Mouse (Mus musculus): ENCODE measurements around the gene Lrrc36. TPM values are rescaled to one million over a fixed set of nuclear protein-coding genes. Genes with fewer than 3 reads are reported as not detected.

Lrrc36 gene
- total and polyA plus RNA-seq, 3 experiments = 0.19 to 0.34 (median 0.26) TPM

DNA sequence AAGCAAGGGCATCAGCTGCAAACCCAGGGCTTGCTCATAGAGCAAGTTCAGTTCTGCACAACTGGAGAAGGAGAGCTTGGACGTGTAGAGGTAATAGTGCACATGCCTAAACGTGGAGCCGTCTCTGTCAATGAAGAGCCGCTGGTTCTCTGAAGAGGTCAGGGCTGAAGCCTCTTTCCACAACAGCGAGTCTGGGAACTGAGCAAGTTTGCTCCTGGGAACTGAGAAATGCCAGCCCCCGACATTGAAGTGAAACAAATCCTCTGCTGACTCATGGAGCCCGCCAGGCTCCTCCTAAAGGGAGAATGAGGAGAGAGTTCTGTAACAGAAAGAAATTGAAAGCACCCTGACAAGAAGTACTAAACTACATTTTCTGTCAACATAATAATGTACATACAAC lies 5.0 kb upstream of the Lrrc36 start:
- Histone ChIP-seq H3K27me3 (replicated peaks) (no peaks in the 10 kb centered on the region), H3K4me1 (ENCODE audit: control insufficient read depth in 1 of 2, insufficient read depth in 2 of 2) (no peaks in the 10 kb centered on the region; a peak in 1 of 4 replicates), H3K27ac (ENCODE audit: insufficient read depth, low read depth) (no peak overlapping the region), H3K79me2 (replicated peaks; ENCODE audit: control insufficient read depth, extremely low read depth, insufficient read depth, poor library complexity, severe bottlenecking) (no peaks in the 10 kb centered on the region), H3K9me3 (replicated peaks; ENCODE audit: low read length) (no peaks in the 10 kb centered on the region), H3K36me3 (replicated peaks in 1 of 2; ENCODE audit: control insufficient read depth in 1 of 2, insufficient read depth in 1 of 2, low read length in 1 of 2) (no peaks in the 10 kb centered on the region), H3K4me2 (ENCODE audit: insufficient read depth, low read depth, poor library complexity, severe bottlenecking) (no peak overlapping the region), H3K4me3 (replicated peaks in 1 of 3; ENCODE audit: low read depth in 2 of 3, low read length in 2 of 3, poor library complexity in 1 of 3) (no peak overlapping the region), H3K9ac (ENCODE audit: insufficient read depth, low read depth) (no peak overlapping the region)
- dilution Hi-C loops (cut with MboI; ENCODE audit: extremely low pct_ligation_motif_present, extremely low pct_unique_long_range_greater_than_20kb, low sequenced_read_pairs) = no loop called here
- TF ChIP-seq MXI1 (IDR thresholded peaks at IDR 0.05; ENCODE audit: low read depth, low read length) = no peak
- TF ChIP-seq NELFE (IDR thresholded peaks at IDR 0.05; ENCODE audit: low read depth, low read length) = no peak
- TF ChIP-seq GABPA (IDR thresholded peaks at IDR 0.05; ENCODE audit: insufficient replicate concordance, low read depth, low read length) = no peak
- no peak for TF ChIP-seq ZKSCAN1 (IDR thresholded peaks at IDR 0.05; ENCODE audit: borderline replicate concordance, low read depth, low read length)
- no peak for TF ChIP-seq CHD1 (IDR thresholded peaks at IDR 0.05; ENCODE audit: low read depth, low read length)
- no peak for TF ChIP-seq TCF12 (IDR thresholded peaks at IDR 0.05; ENCODE audit: low read depth, low read length)
- no peak for TF ChIP-seq UBTF (IDR thresholded peaks at IDR 0.05; ENCODE audit: low read depth, low read length)
- TF ChIP-seq E2F4 (IDR thresholded peaks at IDR 0.05; ENCODE audit: insufficient replicate concordance, low read depth, low read length) = no peak
- TF ChIP-seq ZC3H11A (IDR thresholded peaks at IDR 0.05; ENCODE audit: low read depth, low read length) = no peak
- TF ChIP-seq CHD2 (IDR thresholded peaks at IDR 0.05; ENCODE audit: low read length) = no peak
- TF ChIP-seq PAX5 (IDR thresholded peaks at IDR 0.05; ENCODE audit: low read length) = no peak
- TF ChIP-seq USF2 (conservative IDR thresholded peaks at IDR 0.05; ENCODE audit: low read depth, low read length) = no peak
- TF ChIP-seq SMC3 (IDR thresholded peaks at IDR 0.05; ENCODE audit: low read depth, low read length) = no peak
- DNase-seq (ENCODE audit: extremely low read depth) = no peak
- in situ Hi-C loops (cut with MboI; ENCODE audit: low pct_ligation_motif_present, low pct_unique_long_range_greater_than_20kb, low sequenced_read_pairs) = no loop called here

DNA sequence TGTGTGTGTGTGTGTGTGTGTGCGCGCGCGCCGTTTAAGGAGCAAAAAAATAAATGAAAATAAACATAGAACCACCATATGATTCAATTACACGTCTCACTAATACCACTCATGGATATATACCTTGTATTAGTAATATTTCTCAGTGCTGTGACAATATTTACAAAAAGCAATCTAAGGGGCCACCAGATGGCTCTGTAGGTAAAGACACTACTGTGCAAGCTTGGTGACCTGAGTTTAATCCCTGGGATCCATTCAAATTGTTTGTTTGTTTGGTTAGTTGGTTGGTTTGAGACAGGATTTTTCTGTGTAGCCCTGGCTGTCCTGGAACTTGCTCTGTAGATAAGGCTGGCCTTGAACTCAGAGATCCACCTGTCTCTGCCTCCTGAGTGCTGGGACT lies 3.4 kb upstream of the Lrrc36 start:
- TF ChIP-seq TBP (conservative IDR thresholded peaks at IDR 0.05; ENCODE audit: low read depth, low read length) = no peak
- Histone ChIP-seq H3K4me1 (ENCODE audit: control insufficient read depth in 1 of 2, insufficient read depth in 2 of 2) (no peaks in the 10 kb centered on the region), H3K4me2 (ENCODE audit: insufficient read depth, low read depth, poor library complexity, severe bottlenecking) (no peak overlapping the region), H3K79me2 (replicated peaks; ENCODE audit: control insufficient read depth, extremely low read depth, insufficient read depth, poor library complexity, severe bottlenecking) (no peaks in the 10 kb centered on the region), H3K9ac (ENCODE audit: insufficient read depth, low read depth) (no peak overlapping the region), H3K36me3 (replicated peaks in 1 of 2; ENCODE audit: control insufficient read depth in 1 of 2, insufficient read depth in 1 of 2, low read length in 1 of 2) (no peaks in the 10 kb centered on the region), H3K9me3 (replicated peaks; ENCODE audit: low read length) (peaks cover 2% of the 10 kb centered on the region), H3K27ac (ENCODE audit: insufficient read depth, low read depth) (no peak overlapping the region), H3K4me3 (replicated peaks in 1 of 3; ENCODE audit: low read depth in 2 of 3, low read length in 2 of 3, poor library complexity in 1 of 3) (no peak overlapping the region), H3K27me3 (replicated peaks) (peaks cover 2% of the 10 kb centered on the region)
- no peak for DNase-seq (ENCODE audit: extremely low read depth)
- in situ Hi-C loops (cut with MboI; ENCODE audit: low pct_ligation_motif_present, low pct_unique_long_range_greater_than_20kb, low sequenced_read_pairs) = no loop called here
- dilution Hi-C loops (cut with MboI; ENCODE audit: extremely low pct_ligation_motif_present, extremely low pct_unique_long_range_greater_than_20kb, low sequenced_read_pairs) = no loop called here

DNA sequence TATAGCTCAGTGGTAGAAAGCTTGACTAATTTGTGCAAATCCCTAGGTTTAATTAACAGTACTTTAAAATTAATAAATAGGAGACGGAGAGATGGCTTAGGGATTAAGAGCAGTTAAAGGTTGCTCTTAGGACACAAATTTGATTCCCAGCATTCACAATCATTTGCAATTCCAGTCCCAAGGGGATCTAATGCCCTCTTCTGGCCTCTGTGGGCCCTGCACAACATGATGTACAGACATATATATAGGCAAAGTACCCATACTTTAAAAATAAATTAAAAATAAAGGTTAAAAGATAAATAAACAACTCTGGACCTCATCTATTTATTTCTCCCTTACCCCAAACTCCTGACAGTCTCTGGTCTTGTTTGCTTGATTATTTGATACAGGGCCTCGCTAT lies 5.6 kb downstream of the Lrrc36 start:
- no peak for TF ChIP-seq BHLHE40 (IDR thresholded peaks at IDR 0.05; ENCODE audit: low read depth, low read length)
- TF ChIP-seq NELFE (IDR thresholded peaks at IDR 0.05; ENCODE audit: low read depth, low read length) = no peak
- TF ChIP-seq CTCF (conservative IDR thresholded peaks at IDR 0.05 in 1 of 2, IDR thresholded peaks at IDR 0.05 in 1 of 2; ENCODE audit: low read depth in 2 of 2, low read length in 2 of 2) = peak in 1 of 2 experiments; percentile 56; a peak in 2 of 4 replicates
- no peak for TF ChIP-seq ELF1 (IDR thresholded peaks at IDR 0.05; ENCODE audit: low read depth, low read length)
- TF ChIP-seq ZMIZ1 (IDR thresholded peaks at IDR 0.05; ENCODE audit: low read depth, low read length) = no peak
- TF ChIP-seq RAD21 (IDR thresholded peaks at IDR 0.05; ENCODE audit: low read depth, low read length) = peak; percentile 36
- peak; percentile 44 for TF ChIP-seq SMC3 (IDR thresholded peaks at IDR 0.05; ENCODE audit: low read depth, low read length)
- no peak for TF ChIP-seq E2F4 (IDR thresholded peaks at IDR 0.05; ENCODE audit: insufficient replicate concordance, low read depth, low read length)
- TF ChIP-seq PAX5 (IDR thresholded peaks at IDR 0.05; ENCODE audit: low read length) = no peak
- TF ChIP-seq IRF4 (IDR thresholded peaks at IDR 0.05; ENCODE audit: low read depth, low read length) = no peak
- in situ Hi-C loops (cut with MboI; ENCODE audit: low pct_ligation_motif_present, low pct_unique_long_range_greater_than_20kb, low sequenced_read_pairs) = no loop called here

More for the DNA sequence above, 5.6 kb downstream of the Lrrc36 start:
- Histone ChIP-seq H3K27ac (ENCODE audit: insufficient read depth, low read depth) (no peak overlapping the region), H3K9me3 (replicated peaks; ENCODE audit: low read length) (peaks cover 4% of the 10 kb centered on the region), H3K79me2 (replicated peaks; ENCODE audit: control insufficient read depth, extremely low read depth, insufficient read depth, poor library complexity, severe bottlenecking) (no peaks in the 10 kb centered on the region), H3K36me3 (replicated peaks in 1 of 2; ENCODE audit: control insufficient read depth in 1 of 2, insufficient read depth in 1 of 2, low read length in 1 of 2) (no peaks in the 10 kb centered on the region), H3K9ac (ENCODE audit: insufficient read depth, low read depth) (no peak overlapping the region), H3K4me1 (ENCODE audit: control insufficient read depth in 1 of 2, insufficient read depth in 2 of 2) (no peaks in the 10 kb centered on the region), H3K4me2 (ENCODE audit: insufficient read depth, low read depth, poor library complexity, severe bottlenecking) (no peak overlapping the region), H3K4me3 (replicated peaks in 1 of 3; ENCODE audit: low read depth in 2 of 3, low read length in 2 of 3, poor library complexity in 1 of 3) (no peak overlapping the region), H3K27me3 (replicated peaks) (no peaks in the 10 kb centered on the region)
- no peak for DNase-seq (ENCODE audit: extremely low read depth)
- dilution Hi-C loops (cut with MboI; ENCODE audit: extremely low pct_ligation_motif_present, extremely low pct_unique_long_range_greater_than_20kb, low sequenced_read_pairs) = no loop called here
